Mouse (Mus musculus) cerebellum, postnatal 10 days (tissue): ENCODE data around the gene Cwc22.

ENCODE experiments used
- DNase-seq, 2 experiments: peaks; one replicate each; pipeline ENCODE4 v3.0.0; 2021; ENCODE audit warnings: mixed read lengths in 2 of 2

Cwc22 gene

GRCm38 (mm10) chr2:77925187-77925924, 20.8 kb downstream of the Cwc22 start:
- peak; percentile 45 to 58 for DNase-seq

- no peak for DNase-seq
These were observed 22.2 kb downstream of the Cwc22 start for GRCm38 (mm10) chr2:77924003-77924402.

DNA sequence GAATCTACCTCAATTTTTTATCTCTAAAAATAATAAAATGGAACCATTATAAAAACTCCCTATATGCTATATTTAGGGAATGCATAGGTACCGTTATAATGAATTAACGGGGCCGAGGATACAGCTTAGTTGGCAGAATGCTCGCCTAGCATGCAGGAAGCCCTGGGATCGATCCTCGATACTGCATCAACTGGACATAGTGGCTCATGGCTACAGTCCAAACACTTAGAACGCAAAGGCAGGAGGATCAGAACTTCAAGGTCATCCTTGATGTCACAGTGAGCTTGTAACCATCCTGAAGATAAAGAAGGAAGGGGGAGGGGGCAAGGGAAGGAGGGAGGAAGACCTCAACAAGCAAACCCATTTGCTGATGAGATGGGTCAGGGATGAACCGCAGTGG, 23.0 kb downstream of the Cwc22 start:
- no peak for DNase-seq

- DNase-seq = no peak
These were observed 24.9 kb downstream of the Cwc22 start for GRCm38 (mm10) chr2:77921307-77921706.

GRCm38 (mm10) chr2:77920621-77921020, 25.6 kb downstream of the Cwc22 start:
- DNase-seq = no peak

GRCm38 (mm10) chr2:77918474-77918873, 27.7 kb downstream of the Cwc22 start:
- no peak for DNase-seq

- DNase-seq = peak; percentile 48 to 71
These were observed 28.2 kb downstream of the Cwc22 start for GRCm38 (mm10) chr2:77918006-77918405.

DNA sequence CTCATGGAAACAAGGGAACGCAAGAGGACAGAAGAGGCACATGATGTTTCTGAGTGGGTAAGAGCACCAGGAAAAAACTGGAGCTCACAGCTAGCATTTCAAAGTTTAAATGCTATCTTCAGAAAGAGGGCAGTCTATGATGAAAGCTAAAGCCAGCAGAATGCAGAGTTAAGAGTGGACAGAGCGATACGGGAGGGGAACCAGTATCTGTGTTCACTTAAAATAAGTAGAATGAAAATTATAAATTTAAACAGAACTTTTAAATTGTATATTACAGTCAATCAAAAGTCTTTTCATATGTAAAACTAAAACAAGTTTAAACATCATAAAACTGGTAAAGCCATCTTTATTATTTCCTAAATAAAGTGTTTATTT, 28.8 kb downstream of the Cwc22 start:
- DNase-seq = no peak

DNA sequence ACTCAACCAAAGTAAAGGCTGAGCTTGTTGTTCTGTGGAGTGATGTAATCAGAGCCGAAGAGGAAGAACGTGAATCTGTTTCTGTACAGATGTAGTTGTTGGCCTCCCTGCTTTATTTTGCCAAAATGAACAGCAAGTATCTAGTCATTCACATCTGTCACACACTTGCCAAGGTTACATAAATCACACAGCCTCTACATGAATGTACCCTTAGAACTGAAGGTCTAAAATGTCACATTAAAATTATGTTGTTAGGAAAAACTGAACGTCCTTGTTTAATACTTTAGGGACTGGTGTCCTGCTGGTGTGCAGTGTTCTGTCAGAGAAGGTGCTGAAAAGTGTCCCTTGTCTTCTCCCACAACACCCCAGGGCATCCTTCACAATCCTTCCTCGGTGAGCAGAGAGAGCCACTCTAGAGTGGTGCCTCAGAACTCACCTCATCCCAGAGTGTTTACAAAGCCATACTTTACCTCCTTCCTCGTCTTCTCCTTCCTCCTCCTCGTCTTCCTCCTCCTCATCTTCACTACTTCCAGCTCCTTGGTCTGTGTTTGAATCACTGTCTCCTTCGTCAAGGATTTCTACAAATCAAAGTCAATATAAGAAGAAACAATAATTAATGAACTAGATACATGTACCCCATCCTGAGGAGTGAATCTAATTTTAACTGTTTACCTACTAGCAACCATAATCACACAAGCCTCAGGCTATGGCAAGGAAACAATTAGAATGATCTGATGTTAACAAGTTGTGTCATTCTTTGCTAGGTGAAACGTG, 29.4 kb downstream of the Cwc22 start:
- no peak for DNase-seq

GRCm38 (mm10) chr2:77915187-77915586, 31.0 kb downstream of the Cwc22 start:
- DNase-seq = no peak

- peak; percentile 36 to 57 for DNase-seq
These were observed 32.5 kb downstream of the Cwc22 start for GRCm38 (mm10) chr2:77913628-77914027.

DNA sequence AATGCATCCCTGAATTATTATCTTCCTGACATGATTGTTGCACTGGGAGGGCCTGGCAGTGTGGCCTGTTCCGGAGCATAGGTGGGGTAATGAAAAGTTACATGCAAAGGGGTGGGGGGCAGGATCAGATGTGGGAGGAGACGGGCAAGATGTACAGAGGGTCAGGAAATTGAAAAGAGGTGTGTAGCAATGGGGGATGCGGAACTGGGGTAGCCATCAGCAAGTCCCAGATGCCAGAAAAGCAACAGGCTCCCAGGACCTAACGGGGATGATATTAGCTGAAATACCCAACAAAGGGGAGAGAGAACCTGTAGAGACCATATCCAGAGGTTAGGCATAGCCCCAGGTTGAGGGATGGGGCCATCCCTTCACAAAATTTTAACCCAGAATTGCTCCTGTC, 34.0 kb downstream of the Cwc22 start:
- no peak for DNase-seq

DNA sequence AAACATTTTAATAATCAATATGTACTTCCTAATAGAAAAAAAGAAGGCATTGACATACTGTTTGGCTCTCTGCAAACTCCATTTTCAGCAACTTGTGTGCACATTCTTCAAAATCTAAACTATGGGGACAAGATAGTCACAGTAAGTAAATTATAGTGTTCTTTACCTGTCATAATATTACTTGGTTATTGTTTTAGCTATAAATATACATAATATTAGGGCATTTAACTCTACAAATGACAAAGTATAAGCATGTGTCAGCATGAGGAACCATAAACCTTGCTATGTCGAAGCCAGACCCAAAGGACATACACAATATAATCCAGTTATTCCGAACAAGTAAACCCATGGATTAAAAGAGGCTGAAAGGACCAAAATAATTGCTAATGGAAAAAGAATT, 34.7 kb downstream of the Cwc22 start:
- no peak for DNase-seq

- DNase-seq = no peak
These were observed 36.0 kb downstream of the Cwc22 start for GRCm38 (mm10) chr2:77910216-77910615.

- DNase-seq = no peak
These were observed 39.0 kb downstream of the Cwc22 start for GRCm38 (mm10) chr2:77907164-77907563.

DNA sequence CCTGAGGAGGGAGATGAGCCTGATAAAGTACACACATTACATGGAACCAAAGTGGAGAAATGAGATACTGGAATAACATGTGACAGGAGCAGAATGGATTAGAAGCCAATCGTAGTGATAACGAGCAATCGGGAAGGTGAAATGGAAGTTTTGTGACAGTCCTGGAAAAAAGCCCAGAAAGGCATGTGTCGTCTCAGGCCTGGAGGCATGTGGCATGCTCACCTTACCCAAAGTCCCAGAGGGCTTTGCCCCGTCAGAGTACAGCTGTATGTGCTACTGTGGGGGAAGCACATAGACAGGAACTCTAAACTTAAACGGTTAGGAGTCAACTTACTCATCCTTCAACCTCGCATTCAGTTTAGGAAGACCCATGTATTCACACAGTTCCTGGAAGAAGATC, 41.2 kb downstream of the Cwc22 start:
- no peak for DNase-seq

- DNase-seq = no peak
These were observed 41.7 kb downstream of the Cwc22 start for GRCm38 (mm10) chr2:77904495-77904894.

GRCm38 (mm10) chr2:77903979-77904378, 42.2 kb downstream of the Cwc22 start:
- no peak for DNase-seq

DNA sequence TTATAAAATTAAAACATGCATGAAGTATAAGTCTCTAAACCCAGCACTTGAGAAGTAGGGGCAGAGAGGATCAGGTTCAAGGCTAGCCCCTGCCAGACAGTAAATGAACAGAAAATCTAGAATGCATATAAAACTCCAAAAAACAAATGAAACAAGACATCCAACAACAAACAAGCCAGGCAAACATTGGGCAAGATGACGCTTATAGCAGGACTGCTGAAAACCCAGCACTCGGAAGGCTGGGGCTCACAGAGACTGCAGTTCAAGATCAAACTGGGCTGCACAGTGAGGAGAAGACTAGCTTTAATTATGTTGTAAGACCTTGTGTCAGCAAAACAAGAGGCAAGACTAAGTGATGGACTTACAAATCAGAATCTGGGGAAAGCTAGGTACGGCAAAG, 43.1 kb downstream of the Cwc22 start:
- no peak for DNase-seq

DNA sequence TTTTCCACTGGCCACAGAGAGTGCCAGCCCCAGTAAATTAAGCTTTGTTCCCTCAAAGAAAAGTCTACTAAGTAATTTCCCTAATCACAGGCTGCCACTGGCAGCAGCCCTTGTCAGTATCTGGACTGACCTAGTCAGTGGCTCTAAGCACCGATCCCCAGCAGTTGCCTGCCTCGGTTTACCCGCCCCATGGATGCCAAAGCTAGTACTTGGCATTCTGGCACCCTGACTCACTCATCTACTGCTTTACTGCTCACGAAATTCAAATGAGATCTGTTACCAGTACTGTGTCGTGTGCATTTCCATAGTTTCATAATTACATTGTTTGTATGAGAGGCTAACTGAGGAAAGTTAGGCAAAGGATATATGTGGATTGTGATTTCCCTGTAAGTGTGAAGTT, 44.9 kb downstream of the Cwc22 start:
- no peak for DNase-seq

GRCm38 (mm10) chr2:77900741-77901140, 45.4 kb downstream of the Cwc22 start:
- DNase-seq = no peak

- no peak for DNase-seq
These were observed 46.1 kb downstream of the Cwc22 start for GRCm38 (mm10) chr2:77900111-77900510.

GRCm38 (mm10) chr2:77898436-77898835, 47.7 kb downstream of the Cwc22 start:
- DNase-seq = no peak

GRCm38 (mm10) chr2:77897988-77898387, 48.2 kb downstream of the Cwc22 start:
- DNase-seq = no peak

DNA sequence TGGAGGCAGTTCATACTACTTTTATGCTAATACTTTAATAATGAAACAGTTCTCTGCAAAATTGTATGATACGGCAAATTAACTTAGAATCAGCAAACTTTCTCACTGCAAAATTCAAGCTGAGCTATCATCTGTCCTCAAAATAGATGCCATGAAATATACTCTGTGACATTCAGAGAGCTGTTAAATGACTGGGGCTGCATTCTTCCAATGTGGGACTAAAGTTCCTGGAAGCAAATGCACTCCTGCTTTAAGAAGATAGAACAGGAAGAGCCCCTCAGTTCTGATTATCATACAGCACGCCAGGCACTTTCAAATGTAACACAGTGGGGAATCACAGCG, 48.6 kb downstream of the Cwc22 start:
- DNase-seq = peak; percentile 44 to 48
